Mouse (Mus musculus): Measurements from ENCODE around the gene Rasgrp4.

Rasgrp4 gene

GRCm38 (mm10) chr7:29148771-29149170 is 14.1 kb downstream of the Rasgrp4 start:
- DNase-seq = no peak

DNA sequence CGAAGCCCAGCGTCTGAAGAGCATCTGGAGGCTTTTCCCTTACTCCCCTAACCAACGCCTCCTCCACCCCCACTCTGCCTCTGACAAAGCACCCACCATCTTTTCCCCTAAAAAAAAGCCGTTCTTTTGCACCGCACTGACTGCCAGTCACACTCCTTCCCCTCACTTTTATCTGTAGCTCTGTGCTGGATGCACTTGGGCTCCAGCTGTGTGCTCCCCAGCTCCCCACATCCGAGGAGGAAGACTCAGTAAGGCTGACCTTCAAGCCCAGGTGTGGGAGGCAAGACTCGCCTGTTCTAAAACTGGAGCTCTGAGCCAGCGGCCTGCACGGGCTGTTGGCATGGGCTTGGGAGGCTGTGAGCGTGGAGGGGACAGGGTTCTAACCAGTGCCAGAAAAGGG is 16.8 kb downstream of the Rasgrp4 start:
- DNase-seq = no peak

DNA sequence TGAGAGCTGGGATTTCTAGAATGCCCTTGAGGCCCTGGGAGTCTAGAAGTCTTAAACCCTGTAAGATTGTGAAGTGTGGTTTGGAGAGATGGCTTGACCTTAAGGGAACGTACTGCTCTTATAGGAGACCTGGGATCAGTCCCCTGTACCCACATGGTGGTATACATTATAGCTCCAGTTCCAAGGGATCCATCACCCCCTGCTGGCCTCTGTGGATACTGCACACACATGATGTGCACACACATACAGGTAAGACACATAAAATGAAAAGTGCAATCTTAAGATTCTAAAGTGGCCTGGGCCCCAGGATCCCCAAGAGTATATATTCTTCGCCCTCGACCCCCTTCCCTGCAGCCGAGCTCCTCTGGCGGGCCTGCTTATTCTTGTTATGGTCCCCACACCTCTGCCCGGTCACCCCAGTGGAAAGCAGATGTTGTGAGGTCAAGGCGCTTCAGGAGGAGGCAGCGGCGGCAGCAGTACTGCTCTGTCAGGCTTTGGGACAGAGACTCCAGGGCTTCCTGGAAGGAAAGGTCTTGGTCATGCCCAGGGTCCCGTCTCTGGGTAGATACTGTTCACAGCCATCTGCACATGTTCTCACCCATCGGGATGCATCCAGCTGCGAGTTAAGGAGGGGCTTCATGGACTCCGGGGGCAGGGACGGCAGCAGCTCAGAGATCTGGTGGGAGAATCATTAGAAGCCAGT is 19.5 kb downstream of the Rasgrp4 start:
- DNase-seq = no peak

DNA sequence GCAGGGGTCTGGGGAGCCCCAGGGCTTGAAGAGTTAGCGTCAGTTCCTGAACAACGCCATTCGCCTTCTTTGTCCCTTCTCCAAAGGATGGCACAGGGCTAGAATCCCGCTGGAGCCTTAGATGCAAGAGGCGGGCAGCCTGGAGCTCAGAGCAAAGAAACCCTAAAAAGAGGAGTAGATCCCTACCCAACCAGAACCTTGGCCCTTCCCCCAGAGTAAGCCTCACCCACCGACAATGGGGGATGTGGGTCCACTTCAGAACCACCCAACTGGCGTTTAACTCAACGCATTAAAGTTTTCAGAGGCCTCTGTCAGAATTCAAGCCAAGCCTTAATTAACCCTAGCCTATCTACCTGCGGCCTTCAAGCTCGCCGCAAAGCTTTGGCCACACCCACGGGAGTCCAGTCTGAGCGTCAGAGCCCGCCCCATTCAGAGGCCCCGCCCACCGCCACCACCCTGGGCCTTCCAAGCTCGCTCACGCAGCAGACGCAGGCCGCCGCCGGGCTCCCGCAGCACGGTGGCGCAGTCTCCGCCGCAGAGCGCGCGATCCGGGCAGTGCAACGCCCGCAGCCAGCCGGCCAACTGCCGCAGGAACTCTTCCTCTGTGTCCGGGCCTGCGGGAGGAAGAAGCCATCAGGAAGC is 20.7 kb downstream of the Rasgrp4 start:
- peak; percentile 91 for DNase-seq

DNA sequence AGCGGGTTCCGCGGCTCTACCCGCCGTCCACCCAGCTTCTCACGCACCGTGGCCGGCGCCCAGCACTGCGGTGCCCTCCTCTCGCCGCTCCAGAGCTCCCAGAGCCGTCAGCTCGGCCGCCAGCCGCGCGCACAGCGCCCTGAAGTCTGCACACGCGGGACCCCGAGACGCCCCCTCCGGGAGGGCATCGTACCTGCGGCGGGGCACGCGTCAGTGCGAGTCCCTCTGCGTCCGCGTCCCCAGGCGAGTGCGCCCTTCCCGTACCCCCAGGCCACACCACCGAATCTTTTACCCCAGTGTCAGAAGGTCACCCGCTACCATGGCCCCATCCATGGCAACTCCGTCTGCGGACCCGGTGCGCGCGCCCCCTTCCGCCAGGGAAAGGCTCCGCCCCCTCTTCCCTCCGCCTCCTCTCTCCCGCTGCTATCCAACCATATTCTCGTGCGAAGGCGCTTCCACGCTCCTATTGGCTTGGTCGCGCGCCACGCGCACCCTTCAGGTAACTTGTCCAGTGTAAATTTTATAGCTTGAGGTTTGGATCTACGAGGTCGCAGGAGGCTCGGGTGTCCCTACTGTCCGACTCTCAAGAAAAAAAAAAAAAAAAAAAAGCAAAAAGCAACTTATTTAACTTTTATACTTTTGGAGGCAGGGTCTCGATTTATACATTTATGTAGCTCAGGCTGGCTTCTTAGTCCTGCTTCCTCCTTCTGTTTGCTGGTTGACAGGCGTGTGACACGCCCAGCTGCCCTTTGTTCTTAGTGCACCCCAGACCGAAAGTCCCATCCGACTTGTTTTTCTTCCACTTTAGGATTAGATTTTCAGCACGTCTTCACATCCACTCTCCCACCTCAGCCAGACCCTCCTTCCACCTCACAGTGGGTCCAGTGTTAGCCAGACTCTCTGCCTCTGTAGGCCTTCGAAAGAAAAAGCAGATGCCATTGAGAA is 21.5 kb downstream of the Rasgrp4 start, which contains the start of gene Fam98c:
Gene Fam98c, minus strand, starts transcription at position 397 of the 945 bp plus-strand sequence.
- DNase-seq = peak; percentile 90

- DNase-seq = peak; percentile 60
These were observed 23.6 kb downstream of the Rasgrp4 start for GRCm38 (mm10) chr7:29158264-29158663.

DNA sequence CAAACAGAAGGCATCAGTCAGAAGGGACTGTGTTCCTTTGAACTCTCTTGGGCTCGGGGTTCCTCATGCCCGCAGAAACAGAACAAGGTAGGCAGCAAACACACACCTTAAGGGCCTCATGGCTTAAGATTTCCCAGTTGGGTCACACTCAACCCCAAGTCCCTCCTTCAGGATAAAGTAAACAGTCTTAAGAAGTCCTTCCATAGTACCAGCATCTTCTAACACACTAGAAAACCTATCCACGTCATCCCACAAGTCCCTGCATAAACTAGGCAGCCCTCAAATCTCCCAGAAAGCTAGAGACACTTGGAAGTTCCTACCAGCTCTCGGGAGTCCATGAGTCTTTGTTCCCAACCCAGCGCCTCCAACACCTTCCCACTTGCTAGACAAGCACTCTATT is 27.6 kb downstream of the Rasgrp4 start:
- DNase-seq = no peak

GRCm38 (mm10) chr7:29162750-29163525 is 28.3 kb downstream of the Rasgrp4 start:
- peak; percentile 46 for DNase-seq

DNA sequence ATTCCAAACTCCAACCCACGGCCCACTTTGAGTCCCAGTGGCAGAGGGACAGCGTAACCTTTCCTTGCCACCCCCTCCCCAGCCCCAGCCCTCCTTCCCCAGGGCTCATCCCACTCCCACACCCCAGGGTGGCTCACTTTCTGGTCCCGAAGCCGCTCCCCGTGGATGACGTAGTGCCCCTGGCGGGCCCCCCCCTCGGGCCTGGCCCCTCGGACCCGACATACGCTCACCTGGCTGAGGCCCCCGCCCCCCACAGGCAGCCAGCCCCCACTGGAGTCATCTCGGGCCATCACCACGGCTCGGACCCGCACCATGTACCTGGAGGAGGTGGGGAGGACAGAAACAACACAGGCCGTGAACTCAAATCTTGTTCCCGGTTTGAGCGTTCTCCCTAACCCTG is 33.0 kb downstream of the Rasgrp4 start:
- DNase-seq = no peak

- peak; percentile 45 for DNase-seq
These were observed 33.6 kb downstream of the Rasgrp4 start for GRCm38 (mm10) chr7:29168121-29168695.

DNA sequence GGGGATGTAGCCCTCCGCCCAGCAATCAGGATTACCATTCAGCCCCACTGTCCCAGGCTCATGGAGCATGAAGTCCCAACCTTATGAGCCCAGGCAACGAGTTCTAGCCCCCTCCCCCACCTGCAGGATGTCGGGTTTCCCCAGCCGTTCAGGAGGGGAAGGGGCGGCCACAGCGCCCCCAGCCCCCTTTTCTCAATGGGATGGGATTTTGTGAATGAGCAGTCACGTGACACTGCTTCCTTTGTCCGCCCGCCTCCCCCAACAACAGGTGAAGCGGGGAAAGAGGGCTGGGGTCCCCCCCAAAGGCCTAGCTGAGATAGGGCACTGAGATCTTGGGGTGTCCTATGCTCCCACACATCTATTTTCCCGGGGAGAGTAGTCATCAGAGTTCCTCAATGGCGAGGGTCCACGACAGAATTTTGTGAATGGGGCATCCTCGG is 34.2 kb downstream of the Rasgrp4 start:
- DNase-seq = peak; percentile 55

DNA sequence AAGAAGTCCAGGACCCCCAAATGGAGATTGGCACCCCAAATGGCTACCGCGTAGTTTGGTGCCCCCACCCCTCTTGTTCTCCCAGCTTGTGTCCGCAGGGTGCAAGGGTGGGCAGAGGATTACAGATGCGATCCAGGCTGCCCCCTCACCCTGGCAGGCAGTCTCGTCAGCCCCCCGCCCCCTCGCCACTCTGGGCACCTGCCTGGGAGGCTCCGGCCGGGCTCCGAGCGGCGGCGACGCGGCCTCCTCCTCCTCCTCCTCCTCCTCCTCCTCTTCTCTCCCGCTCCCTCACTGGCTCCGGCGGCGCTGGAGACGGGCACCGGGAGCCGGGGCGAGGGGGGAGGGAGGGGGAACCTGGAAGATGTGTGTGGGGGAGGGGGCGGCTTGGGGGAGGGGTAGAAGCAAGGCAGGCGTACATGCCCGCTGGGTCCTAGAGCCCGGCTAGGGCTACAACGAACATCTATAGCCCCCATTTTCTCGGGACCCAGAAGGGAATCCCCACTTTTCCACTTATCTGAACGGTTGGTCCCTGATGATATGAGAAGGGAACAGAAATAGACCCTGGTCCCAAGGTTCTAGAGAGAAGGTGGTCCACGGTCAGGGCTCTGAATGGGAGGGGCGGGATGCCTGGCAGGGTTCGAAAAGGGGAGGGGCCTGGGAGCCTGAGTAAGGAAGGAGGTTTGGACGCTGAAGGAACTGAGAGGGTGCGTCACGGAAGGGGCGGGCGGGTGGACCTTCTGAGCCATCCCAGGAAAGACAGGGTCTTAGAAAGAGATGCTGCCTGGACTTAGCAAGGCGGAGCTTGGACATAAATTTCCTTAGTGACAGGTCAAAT is 34.8 kb downstream of the Rasgrp4 start:
- DNase-seq = peak; percentile 87

GRCm38 (mm10) chr7:29170066-29170754 is 35.6 kb downstream of the Rasgrp4 start, which contains the start of the genes Ggn and Spred3:
Gene Ggn (plus strand): TSS chr7:29170210.
Gene Spred3 (minus strand): TSS chr7:29170411.
- peak; percentile 82 for DNase-seq

DNA sequence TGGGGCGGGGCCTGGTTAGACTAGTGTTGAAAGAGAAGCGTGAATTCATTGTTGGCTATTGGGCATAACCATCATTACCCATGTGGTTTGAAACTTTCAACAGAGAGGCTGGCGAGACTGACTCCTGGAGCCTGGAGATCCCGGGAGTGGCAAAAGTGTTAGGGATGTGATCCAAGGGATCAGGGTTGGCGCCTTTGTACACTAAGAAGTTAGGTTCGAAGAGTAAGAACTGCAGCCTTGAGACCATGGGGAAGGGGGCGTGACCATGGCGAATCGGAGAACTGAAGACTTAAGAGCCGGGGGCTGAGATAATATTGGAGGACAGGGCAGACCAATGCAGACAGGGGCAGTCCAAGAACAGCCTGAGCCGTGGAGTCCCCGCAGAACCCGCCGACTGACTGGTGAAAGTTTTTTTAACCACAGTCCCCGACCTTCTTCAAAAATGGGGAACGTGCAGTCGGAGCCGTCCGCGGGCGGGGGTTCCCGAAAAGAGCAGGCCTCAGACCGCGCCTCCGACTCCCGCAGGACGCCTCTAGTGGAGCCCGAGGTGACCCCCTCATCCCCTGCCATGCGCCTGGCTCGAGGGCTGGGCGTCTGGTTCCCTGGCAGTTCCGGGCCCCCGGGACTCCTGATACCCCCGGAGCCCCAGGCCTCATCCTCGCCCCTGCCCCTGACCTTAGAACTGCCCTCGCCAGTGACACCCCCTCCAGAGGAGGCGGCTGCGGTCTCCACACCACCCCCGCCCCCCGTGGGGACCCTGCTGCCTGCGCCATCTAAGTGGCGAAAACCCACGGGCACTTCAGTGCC is 36.3 kb downstream of the Rasgrp4 start:
- no peak for DNase-seq

DNA sequence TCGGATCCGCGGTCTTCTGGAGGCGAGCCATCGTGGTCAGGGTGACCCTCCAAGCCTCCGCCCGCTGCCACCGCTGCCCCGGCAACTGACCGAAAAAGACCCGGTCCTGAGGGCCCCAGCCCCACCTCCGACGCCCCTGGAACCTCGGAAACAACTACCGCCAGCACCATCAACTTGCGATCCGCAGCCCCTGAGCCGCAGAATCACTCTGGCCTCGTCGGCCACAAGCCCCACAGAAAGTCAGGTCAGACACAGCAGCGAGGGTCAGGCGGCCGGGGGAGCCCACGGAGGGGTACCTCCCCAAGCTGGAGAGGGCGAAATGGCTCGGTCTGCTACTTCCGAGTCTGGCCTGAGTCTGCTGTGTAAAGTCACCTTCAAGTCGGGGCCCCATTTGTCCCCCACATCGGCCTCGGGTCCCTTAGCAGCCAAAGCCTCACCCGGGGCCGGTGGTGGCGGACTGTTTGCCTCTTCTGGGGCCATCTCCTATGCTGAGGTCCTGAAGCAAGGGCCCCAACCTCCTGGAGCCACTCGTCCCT is 37.0 kb downstream of the Rasgrp4 start:
- no peak for DNase-seq

GRCm38 (mm10) chr7:29172390-29173016 is 37.9 kb downstream of the Rasgrp4 start:
- DNase-seq = no peak

DNA sequence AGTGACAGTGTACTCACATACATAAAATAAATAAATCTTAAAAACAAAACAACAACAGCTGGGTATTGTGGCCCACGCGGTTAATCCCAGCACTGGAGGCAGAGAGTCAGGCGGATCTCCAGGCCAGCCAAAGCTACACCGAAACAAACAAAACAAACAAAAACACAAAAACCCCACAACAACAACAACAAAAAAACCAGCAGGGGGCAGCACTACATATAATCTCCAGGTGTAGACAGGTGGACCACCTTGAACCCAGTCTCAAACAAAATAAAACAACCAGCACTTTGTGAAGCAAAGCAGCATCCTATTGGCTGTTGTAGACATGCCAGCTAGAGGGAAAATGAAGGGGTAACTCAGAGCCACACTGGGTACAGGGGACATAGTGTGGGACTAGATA is 43.5 kb downstream of the Rasgrp4 start:
- no peak for DNase-seq

DNA sequence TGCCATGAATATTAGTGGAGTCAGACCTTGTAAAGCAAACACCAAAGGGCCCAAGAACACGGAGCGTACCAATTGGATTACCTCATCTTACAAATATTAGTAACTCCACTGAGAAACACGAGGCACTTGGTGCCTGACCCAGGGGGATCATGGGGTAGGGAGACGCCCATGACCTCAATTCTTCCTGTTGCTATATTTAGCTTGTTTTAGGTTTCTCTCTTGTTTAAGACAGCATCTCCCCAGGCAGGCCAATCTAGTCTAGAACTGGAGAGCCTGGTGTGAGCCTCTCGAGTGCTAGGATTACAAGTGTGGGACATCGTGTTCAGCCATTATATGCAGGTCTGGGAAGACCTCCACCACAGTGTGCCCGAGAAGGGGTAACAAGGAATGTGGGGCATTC is 44.7 kb downstream of the Rasgrp4 start:
- no peak for DNase-seq
